Mouse (Mus musculus) kidney, adult 2 months (tissue): ENCODE results near the gene Pfn3.

Source experiments
- CTCF ChIP-seq: fragments of 200-500 bp; conservative IDR thresholded peaks from 2 replicates; pipeline ENCODE4 v1.5.1; 2011; ENCODE audit warnings: low read depth, mild to moderate bottlenecking, control low read depth, low read length, moderate library complexity, mixed read lengths; ENCODE audit not compliant: insufficient read depth, insufficient read length
- POLR2A ChIP-seq: fragments of 200-500 bp; IDR thresholded peaks from one replicate; pipeline ENCODE4 v1.6.1; 2011; ENCODE audit warnings: low read depth, low read length, control low read depth

DNA sequence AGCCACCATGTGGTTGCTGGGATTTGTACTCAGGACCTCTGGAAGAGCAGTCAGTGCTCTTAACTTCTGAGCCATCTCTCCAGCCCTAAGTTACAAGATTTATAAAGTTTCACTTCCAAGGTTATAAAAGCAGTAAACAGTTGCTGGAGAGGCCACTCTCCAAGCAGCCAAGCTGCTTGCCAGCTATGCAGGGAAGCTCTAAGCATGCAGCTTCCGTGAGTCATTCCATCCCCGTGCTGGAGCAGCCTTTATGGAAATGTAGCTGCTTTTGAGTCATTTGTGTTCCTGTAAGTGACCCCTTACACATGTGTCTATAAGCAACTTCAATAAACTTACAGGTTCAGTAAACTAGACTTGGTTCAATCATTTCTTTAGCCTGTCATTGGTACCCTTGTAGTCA is 15.5 kb upstream of the Pfn3 start:
- TF ChIP-seq CTCF (no peak), POLR2A (no peak)
